Mouse (Mus musculus) ZHBTc4 (cell line): Measurements from ENCODE around the gene Aptx.

ENCODE experiments used
- DNase-seq: peaks from one replicate; pipeline ENCODE4 v3.0.0-alpha.2; 2011; ENCODE audit warnings: low read depth, low spot score

Gene Aptx

GRCm38 (mm10) chr4:40673526-40673925, 29.5 kb downstream of the Aptx start:
- DNase-seq = no peak

GRCm38 (mm10) chr4:40666237-40667012, 36.6 kb downstream of the Aptx start:
- DNase-seq = no peak

- DNase-seq = no peak
Measured at GRCm38 (mm10) chr4:40651055-40651454, 51.9 kb downstream of the Aptx start.

DNA sequence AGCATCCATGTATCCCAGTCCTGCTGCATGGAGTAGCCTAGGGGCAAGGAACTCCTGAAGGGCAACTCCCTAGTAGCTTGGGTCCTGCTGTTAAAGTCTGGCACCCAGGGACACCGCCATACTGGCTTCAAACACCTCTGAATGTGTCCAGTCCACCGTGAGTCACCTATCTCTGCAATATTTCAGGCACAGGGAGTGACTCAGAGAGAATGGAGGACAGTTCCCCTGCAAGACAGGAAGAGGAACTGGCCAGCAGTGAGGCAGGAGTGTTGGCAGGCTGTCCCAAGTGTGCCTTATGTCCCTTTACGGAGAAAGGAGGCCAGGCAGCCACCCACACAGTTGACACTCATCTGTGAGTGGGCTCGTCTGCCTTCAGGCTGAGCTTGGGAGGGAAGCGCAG, 53.9 kb downstream of the Aptx start:
- peak; percentile 55 for DNase-seq

DNA sequence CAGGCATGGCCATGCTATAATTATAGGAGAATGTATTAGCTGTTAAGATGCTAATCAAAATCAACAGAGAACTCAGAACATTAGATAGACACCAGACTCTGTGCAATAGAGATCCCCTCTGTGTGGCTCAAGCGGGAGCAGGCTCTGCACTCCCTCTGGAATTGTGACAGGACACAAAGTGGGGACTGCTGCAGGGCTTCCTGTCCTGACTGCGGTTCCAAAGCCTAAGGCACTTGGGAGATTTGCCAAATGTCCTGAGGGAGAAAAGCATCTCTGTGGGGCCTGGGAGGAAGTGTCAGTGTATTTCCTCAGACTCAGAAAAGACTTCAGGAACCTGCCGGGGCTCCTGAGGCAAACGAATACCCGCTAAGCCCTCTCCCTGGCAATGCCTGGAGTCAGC, 59.4 kb downstream of the Aptx start:
- DNase-seq = no peak

DNA sequence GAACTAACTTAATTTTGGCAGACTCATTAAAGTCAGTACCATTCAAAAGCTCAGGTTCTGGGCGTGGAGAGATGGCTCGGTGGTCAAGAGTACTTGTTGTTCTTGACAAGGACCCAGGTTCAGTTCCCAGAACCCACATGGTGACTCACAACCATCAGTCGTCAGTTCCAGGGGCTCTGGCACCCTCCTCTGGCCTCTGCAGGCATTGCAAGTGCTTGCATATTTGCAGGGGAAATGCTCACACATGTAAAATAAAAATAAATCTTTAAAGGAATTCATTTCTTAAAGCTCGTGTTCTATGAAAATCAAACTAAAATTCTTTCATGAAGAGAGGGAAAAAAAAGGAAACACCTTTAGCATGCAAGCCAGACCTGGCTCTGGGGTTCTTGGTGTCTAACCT, 62.0 kb downstream of the Aptx start:
- peak; percentile 34 for DNase-seq
